Mouse (Mus musculus): Measurements from ENCODE around the gene Otulin. TPM values are rescaled to one million over a fixed set of nuclear protein-coding genes. Genes with fewer than 3 reads are reported as not detected.

Otulin gene
- total RNA-seq, 2 experiments from 2014 or later = 20.5 to 25.8 TPM

GRCm38 (mm10) chr15:27619683-27620082 lies 10.8 kb downstream of the Otulin start:
- intact Hi-C loops (cut with DNase I) = no loop called here
- DNase-seq (ENCODE audit: low spot score in 2 of 2) = no peak

DNA sequence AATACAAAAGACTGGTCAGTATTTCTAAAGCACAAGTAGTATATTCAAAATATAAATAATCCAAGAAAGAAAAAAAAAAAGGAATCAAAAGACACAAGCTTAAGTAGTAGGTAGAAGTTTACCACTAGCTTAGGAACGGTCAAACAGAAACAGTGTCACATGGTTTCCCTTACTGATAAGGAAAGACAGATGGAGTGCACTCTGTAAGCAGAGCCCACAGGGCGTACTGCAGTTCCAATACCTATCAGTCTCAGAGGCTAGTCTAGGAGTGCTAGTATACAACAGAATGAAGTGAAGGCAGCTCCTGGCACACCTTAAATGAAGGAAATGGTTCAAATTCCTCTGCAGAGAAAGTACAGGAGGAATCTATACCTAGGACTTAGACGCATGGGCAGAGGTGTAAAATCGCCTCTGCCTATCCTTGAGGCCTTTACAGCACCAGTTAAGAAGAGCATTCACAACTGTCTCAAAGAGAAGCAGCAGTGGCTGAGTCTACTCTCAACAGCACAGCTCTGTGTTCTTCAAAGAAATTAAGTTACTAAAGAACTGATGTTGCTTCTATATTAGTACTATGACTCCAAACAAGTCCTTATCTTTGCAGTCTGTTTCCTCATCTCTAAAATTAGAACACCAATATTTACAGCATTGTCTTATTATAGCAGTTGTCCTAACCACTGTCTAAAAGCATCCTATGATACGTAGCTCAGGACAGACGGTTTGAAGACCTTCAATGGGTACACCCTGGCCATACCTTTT lies 11.5 kb downstream of the Otulin start:
- intact Hi-C loops (cut with DNase I) = no loop called here
- DNase-seq (ENCODE audit: low spot score in 2 of 2) = no peak

- DNase-seq (ENCODE audit: low spot score in 2 of 2) = no peak
- intact Hi-C loops (cut with DNase I) = no loop called here
Measured at GRCm38 (mm10) chr15:27617227-27617626, 13.3 kb downstream of the Otulin start.

- DNase-seq (ENCODE audit: low spot score in 2 of 2) = no peak
- intact Hi-C loops (cut with DNase I) = no loop called here
Measured at GRCm38 (mm10) chr15:27616159-27616558, 14.3 kb downstream of the Otulin start.

- no peak for DNase-seq (ENCODE audit: low spot score in 2 of 2)
- intact Hi-C loops (cut with DNase I) = loop anchor here (2.0 kb wide), 1 partner anchor 288 kb away; no protein-coding TSS in a partner anchor
Measured at GRCm38 (mm10) chr15:27613255-27613654, 17.2 kb downstream of the Otulin start.

DNA sequence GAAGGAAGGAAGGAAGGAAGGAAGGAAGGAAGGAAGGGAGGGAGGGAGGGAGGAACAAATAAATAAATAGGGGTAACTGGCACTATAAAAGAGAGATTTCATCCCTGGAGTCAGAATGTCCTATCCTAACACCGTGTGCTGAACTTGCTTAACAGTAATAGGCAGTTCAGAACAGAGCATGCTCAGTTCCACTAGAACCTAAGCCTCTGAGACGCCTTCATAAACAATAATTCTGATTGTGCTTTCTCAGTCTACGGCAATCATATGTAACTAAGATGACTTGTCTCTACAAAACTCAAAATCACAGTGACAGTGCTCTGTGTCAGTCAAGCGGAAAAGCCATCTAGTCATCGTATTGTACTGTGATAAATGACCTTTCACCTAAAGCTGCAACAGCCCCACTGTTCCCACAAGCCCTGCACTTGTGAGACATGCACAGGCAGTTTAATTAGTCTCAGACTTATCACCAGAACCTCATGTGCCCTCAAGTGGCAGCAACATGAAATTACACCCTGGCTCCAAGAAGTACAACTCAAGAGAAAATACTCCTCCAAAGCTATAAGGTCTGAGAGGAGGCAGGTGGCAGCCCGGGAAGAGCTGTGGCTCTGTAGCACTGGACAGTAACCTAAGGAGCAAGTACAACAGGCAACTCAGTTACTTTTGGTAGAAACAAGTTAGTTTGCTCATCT lies 17.8 kb downstream of the Otulin start:
- intact Hi-C loops (cut with DNase I) = loop anchor here (2.0 kb wide), 1 partner anchor 288 kb away; no protein-coding TSS in a partner anchor
- DNase-seq (ENCODE audit: low spot score in 2 of 2) = peak; percentile 66 to 73

DNA sequence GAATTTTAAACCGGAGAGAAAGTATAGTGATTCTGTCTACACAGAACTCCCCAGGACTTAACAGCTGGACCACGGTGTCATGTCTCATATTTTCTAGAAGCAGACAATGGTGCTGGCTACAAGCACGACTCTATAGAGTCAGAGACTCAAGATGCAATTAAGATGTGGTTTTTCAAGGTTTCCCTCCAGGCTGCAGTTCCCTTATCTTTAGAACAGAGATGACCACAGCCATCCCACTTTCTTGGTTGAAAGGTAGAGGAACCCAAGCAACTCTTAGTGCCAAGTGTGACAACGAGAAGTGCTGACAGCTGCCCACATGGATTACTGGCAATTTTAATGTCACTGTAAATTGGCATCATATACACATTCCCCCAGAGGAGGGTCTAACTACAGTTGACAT lies 20.9 kb downstream of the Otulin start:
- intact Hi-C loops (cut with DNase I) = no loop called here
- no peak for DNase-seq (ENCODE audit: low spot score in 2 of 2)

GRCm38 (mm10) chr15:27605252-27605651 lies 25.2 kb downstream of the Otulin start:
- intact Hi-C loops (cut with DNase I) = no loop called here
- DNase-seq (ENCODE audit: low spot score in 2 of 2) = no peak

DNA sequence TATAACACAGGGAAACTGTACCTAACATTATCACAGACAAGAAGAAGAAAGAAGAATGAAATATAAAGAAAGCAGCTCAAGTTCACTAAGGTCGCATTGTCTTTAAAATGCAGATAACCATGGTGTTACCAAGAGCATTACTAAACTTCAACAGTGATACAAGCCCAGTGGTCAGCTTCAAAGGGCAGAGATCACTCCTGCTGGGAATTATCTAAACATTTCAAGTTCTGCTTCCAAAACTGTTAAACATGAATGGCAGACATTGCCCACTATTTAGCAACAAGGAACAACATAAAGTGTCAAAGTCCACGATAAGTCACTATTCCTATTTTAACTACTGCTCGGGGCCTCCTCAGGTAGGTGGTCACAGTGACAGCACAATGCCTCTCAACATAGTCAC lies 25.9 kb downstream of the Otulin start:
- no peak for DNase-seq (ENCODE audit: low spot score in 2 of 2)
- intact Hi-C loops (cut with DNase I) = no loop called here

DNA sequence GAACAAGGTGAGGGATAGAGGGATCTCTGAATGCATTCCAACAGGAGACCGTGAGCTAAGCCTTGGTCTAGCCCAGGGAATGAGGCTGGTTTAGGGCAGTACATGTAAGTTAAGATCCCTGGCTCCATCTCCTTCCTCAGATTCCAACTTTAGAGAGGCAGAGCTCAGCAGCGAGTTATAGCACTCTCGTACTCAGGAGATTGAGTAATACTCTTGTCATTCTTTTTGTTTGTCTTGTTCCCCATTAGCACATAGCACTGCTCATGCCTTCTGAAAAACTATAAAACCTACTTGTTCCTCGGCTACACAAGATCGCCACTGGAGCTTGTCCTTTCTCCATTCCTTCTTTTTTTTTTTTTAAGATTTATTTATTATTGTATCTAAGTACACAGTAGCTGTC lies 30.0 kb downstream of the Otulin start:
- intact Hi-C loops (cut with DNase I) = no loop called here
- DNase-seq (ENCODE audit: low spot score in 2 of 2) = no peak

GRCm38 (mm10) chr15:27598786-27599385 lies 31.6 kb downstream of the Otulin start:
- DNase-seq (ENCODE audit: low spot score in 2 of 2) = no peak
- intact Hi-C loops (cut with DNase I) = no loop called here

GRCm38 (mm10) chr15:27597516-27597915 lies 33.0 kb downstream of the Otulin start:
- DNase-seq (ENCODE audit: low spot score in 2 of 2) = no peak
- intact Hi-C loops (cut with DNase I) = no loop called here

DNA sequence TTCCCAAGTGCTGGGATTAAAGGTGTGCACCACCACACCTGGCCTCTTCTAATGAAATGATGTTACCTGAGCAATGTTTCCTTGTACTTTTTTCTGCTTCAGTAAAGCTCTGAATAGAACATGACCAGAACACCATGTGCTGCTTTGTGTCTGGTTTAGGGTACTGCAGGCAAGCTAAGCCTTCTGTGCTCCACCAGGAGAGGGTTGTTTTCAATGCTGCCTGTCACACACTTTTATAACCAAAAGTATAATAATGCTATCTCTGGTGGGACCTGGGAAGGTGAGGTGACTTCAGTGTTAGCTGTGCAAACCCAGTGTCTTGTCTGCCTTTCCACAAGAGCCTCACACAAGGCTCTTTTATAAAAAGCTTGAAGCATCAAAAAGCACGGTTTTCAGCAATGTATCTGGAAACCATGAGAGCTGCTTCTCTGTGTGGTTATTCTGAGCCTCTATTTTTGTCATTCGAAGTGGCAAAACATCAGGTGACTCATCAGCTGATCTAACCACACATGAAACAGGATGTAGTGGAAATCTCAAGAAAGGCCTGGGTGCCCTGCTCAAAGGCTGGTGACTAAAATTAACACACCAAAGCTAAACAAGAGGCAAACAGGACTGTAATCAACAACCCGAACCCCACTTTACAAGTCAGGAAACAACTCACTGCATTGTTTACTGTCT lies 33.9 kb downstream of the Otulin start:
- intact Hi-C loops (cut with DNase I) = no loop called here
- DNase-seq (ENCODE audit: low spot score in 2 of 2) = peak; percentile 53 to 61

GRCm38 (mm10) chr15:27595560-27595959 lies 34.9 kb downstream of the Otulin start:
- intact Hi-C loops (cut with DNase I) = no loop called here
- no peak for DNase-seq (ENCODE audit: low spot score in 2 of 2)

DNA sequence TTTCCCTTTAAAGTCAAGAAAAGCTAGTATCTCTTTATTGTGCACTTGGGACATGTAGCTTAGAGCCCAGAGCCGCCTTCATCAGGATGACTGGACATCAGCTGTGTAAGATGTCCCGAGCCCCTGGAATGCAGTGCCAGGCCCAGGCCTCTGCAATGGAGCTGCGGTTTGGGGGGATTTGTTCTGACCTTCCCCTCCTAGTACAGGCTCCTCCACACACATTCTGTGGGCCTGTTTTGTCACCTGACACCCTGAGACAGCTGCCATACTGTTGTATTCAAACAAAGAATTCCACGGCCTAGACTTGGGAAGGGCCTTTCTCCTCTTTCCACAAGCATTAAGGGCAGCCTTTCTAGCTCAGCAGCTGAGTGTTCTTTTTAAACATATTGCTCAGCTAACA lies 35.5 kb downstream of the Otulin start:
- intact Hi-C loops (cut with DNase I) = no loop called here
- no peak for DNase-seq (ENCODE audit: low spot score in 2 of 2)

DNA sequence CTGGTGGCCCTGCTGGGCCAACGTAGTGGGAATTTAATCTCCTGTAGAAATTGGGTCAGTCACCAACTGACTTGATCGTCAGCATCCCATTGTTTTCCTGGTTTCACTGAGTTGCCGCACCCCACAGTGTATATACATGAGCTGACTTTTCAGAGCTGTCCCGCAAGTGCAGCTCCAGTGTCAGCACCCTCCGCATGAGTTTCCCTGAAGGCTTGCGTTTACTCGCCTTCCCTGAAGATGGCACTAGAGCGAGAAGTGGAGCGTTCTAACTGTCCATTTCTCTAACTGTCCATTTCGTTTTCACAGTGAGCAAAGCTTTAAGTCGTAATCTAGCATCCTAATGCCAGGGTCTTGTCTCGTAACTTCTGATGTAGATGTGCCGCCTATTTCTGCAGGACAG lies 36.8 kb downstream of the Otulin start:
- peak; percentile 52 to 56 for DNase-seq (ENCODE audit: low spot score in 2 of 2)
- intact Hi-C loops (cut with DNase I) = no loop called here

GRCm38 (mm10) chr15:27592620-27593320 lies 37.7 kb downstream of the Otulin start:
- no peak for DNase-seq (ENCODE audit: low spot score in 2 of 2)
- intact Hi-C loops (cut with DNase I) = no loop called here

- DNase-seq (ENCODE audit: low spot score in 2 of 2) = no peak
- intact Hi-C loops (cut with DNase I) = no loop called here
Measured at GRCm38 (mm10) chr15:27590812-27591211, 39.7 kb downstream of the Otulin start.

- intact Hi-C loops (cut with DNase I) = no loop called here
- no peak for DNase-seq (ENCODE audit: low spot score in 2 of 2)
Measured at GRCm38 (mm10) chr15:27588087-27588826, 42.2 kb downstream of the Otulin start.
